Mouse (Mus musculus): ENCODE data around the gene G430095P16Rik. TPM values are rescaled to one million over a fixed set of nuclear protein-coding genes. Genes with fewer than 3 reads are reported as not detected.
A peak's percentile ranks its signal among the peaks of the same experiment; 100 is the strongest.

The G430095P16Rik gene
- polyA plus RNA-seq, 1 experiment = 2.9 TPM

- no peak for TF ChIP-seq MAX (IDR thresholded peaks at IDR 0.05)
- TF ChIP-seq CTCF (IDR thresholded peaks at IDR 0.05; ENCODE audit: control insufficient read depth, insufficient read depth, insufficient read length) = no peak
- TF ChIP-seq FOSL1 (IDR thresholded peaks at IDR 0.05; ENCODE audit: insufficient read depth, low read length, poor library complexity, severe bottlenecking) = no peak
- no peak for TF ChIP-seq MYOG (IDR thresholded peaks at IDR 0.05; ENCODE audit: control insufficient read depth, extremely low read depth, insufficient read length)
- TF ChIP-seq USF1 (IDR thresholded peaks at IDR 0.05; ENCODE audit: low read depth) = no peak
- no peak for TF ChIP-seq MYOD1 (IDR thresholded peaks at IDR 0.05; ENCODE audit: control insufficient read depth, insufficient read length, low read depth)
- TF ChIP-seq CEBPB (IDR thresholded peaks at IDR 0.05; ENCODE audit: low read depth) = no peak
- peak overlapping the region; percentile 69 for H3ac ChIP-seq (ENCODE audit: control insufficient read depth, insufficient read length, low read depth)
Observed at GRCm38 (mm10) chr8:84743054-84743415, 20.2 kb downstream of the G430095P16Rik start.

GRCm38 (mm10) chr8:84743517-84744420 lies 21.0 kb downstream of the G430095P16Rik start:
- Histone ChIP-seq H3K4me3 (ENCODE audit: insufficient read depth, poor library complexity, severe bottlenecking) (no peak overlapping the region), H3K79me3 (ENCODE audit: low read depth) (no peaks in the 10 kb centered on the region), H3K36me3 (ENCODE audit: control insufficient read depth, insufficient read depth) (peaks cover 9% of the 10 kb centered on the region), H3K79me2 (ENCODE audit: control insufficient read depth, insufficient read depth) (peaks cover 65% of the 10 kb centered on the region), H3K27me3 (ENCODE audit: control insufficient read depth, insufficient read depth, insufficient read length) (no peaks in the 10 kb centered on the region), H3ac (ENCODE audit: control insufficient read depth, insufficient read length, low read depth) (peak overlapping the region; percentile 46)
- TF ChIP-seq MYOG (IDR thresholded peaks at IDR 0.05; ENCODE audit: control insufficient read depth, extremely low read depth, insufficient read length) (no peak), USF1 (IDR thresholded peaks at IDR 0.05; ENCODE audit: low read depth) (no peak), MYOD1 (IDR thresholded peaks at IDR 0.05; ENCODE audit: control insufficient read depth, insufficient read length, low read depth) (no peak), MAX (IDR thresholded peaks at IDR 0.05) (peak; percentile 20), CEBPB (IDR thresholded peaks at IDR 0.05; ENCODE audit: low read depth) (no peak)

More at GRCm38 (mm10) chr8:84743054-84743415, 20.2 kb downstream of the G430095P16Rik start:
- peaks cover 9% of the 10 kb centered on the region for H3K36me3 ChIP-seq (ENCODE audit: control insufficient read depth, insufficient read depth)
- H3K27me3 ChIP-seq (ENCODE audit: control insufficient read depth, insufficient read depth, insufficient read length) = no peaks in the 10 kb centered on the region
- no peaks in the 10 kb centered on the region for H3K79me3 ChIP-seq (ENCODE audit: low read depth)
- no peak overlapping the region for H3K4me3 ChIP-seq (ENCODE audit: insufficient read depth, poor library complexity, severe bottlenecking)
- peaks cover 62% of the 10 kb centered on the region for H3K79me2 ChIP-seq (ENCODE audit: control insufficient read depth, insufficient read depth)

- H3K79me2 ChIP-seq (ENCODE audit: control insufficient read depth, insufficient read depth) = peaks cover 66% of the 10 kb centered on the region
- no peaks in the 10 kb centered on the region for H3K79me3 ChIP-seq (ENCODE audit: low read depth)
- H3K27me3 ChIP-seq (ENCODE audit: control insufficient read depth, insufficient read depth, insufficient read length) = no peaks in the 10 kb centered on the region
- no peak overlapping the region for H3K4me3 ChIP-seq (ENCODE audit: insufficient read depth, poor library complexity, severe bottlenecking)
- no peak overlapping the region for H3ac ChIP-seq (ENCODE audit: control insufficient read depth, insufficient read length, low read depth)
- no peak for TF ChIP-seq CEBPB (IDR thresholded peaks at IDR 0.05; ENCODE audit: low read depth)
- no peak for TF ChIP-seq MAX (IDR thresholded peaks at IDR 0.05)
- TF ChIP-seq USF1 (IDR thresholded peaks at IDR 0.05; ENCODE audit: low read depth) = no peak
- no peak for TF ChIP-seq MYOG (IDR thresholded peaks at IDR 0.05; ENCODE audit: control insufficient read depth, extremely low read depth, insufficient read length)
- TF ChIP-seq MYOD1 (IDR thresholded peaks at IDR 0.05; ENCODE audit: control insufficient read depth, insufficient read length, low read depth) = no peak
- no peak for TF ChIP-seq CTCF (IDR thresholded peaks at IDR 0.05; ENCODE audit: control insufficient read depth, insufficient read depth, insufficient read length)
- TF ChIP-seq FOSL1 (IDR thresholded peaks at IDR 0.05; ENCODE audit: insufficient read depth, low read length, poor library complexity, severe bottlenecking) = no peak
- peaks cover 12% of the 10 kb centered on the region for H3K36me3 ChIP-seq (ENCODE audit: control insufficient read depth, insufficient read depth)
Observed at GRCm38 (mm10) chr8:84745032-84745925, 22.5 kb downstream of the G430095P16Rik start.

GRCm38 (mm10) chr8:84749519-84749918 lies 26.7 kb downstream of the G430095P16Rik start:
- Histone ChIP-seq H3K36me3 (ENCODE audit: control insufficient read depth, insufficient read depth) (peaks cover 20% of the 10 kb centered on the region), H3K79me3 (ENCODE audit: low read depth) (peaks cover 2% of the 10 kb centered on the region), H3K79me2 (ENCODE audit: control insufficient read depth, insufficient read depth) (peaks cover 79% of the 10 kb centered on the region), H3K27me3 (ENCODE audit: control insufficient read depth, insufficient read depth, insufficient read length) (no peaks in the 10 kb centered on the region), H3K4me3 (ENCODE audit: insufficient read depth, poor library complexity, severe bottlenecking) (no peak overlapping the region), H3ac (ENCODE audit: control insufficient read depth, insufficient read length, low read depth) (peak overlapping the region; percentile 60)
- TF ChIP-seq CEBPB (IDR thresholded peaks at IDR 0.05; ENCODE audit: low read depth) (no peak), MAX (IDR thresholded peaks at IDR 0.05) (no peak), MYOG (IDR thresholded peaks at IDR 0.05; ENCODE audit: control insufficient read depth, extremely low read depth, insufficient read length) (no peak), USF1 (IDR thresholded peaks at IDR 0.05; ENCODE audit: low read depth) (no peak), MYOD1 (IDR thresholded peaks at IDR 0.05; ENCODE audit: control insufficient read depth, insufficient read length, low read depth) (no peak), CTCF (IDR thresholded peaks at IDR 0.05; ENCODE audit: control insufficient read depth, insufficient read depth, insufficient read length) (no peak), FOSL1 (IDR thresholded peaks at IDR 0.05; ENCODE audit: insufficient read depth, low read length, poor library complexity, severe bottlenecking) (no peak)

GRCm38 (mm10) chr8:84752734-84753582 lies 30.2 kb downstream of the G430095P16Rik start:
- H3K79me3 ChIP-seq (ENCODE audit: low read depth) = peaks cover 20% of the 10 kb centered on the region
- no peak overlapping the region for H3K4me3 ChIP-seq (ENCODE audit: insufficient read depth, poor library complexity, severe bottlenecking)
- H3K27me3 ChIP-seq (ENCODE audit: control insufficient read depth, insufficient read depth, insufficient read length) = no peaks in the 10 kb centered on the region
- no peak overlapping the region for H3ac ChIP-seq (ENCODE audit: control insufficient read depth, insufficient read length, low read depth)
- H3K36me3 ChIP-seq (ENCODE audit: control insufficient read depth, insufficient read depth) = peaks cover 52% of the 10 kb centered on the region
- H3K79me2 ChIP-seq (ENCODE audit: control insufficient read depth, insufficient read depth) = peaks cover 89% of the 10 kb centered on the region
- TF ChIP-seq MYOD1 (IDR thresholded peaks at IDR 0.05; ENCODE audit: control insufficient read depth, insufficient read length, low read depth) = peak; percentile 51
- no peak for TF ChIP-seq MAX (IDR thresholded peaks at IDR 0.05)

Measured in C2C12 (cell line).